Mouse (Mus musculus) brown adipose tissue, adult 24 weeks (tissue): Measurements from ENCODE around the gene Gm1123. TPM values are rescaled to one million over a fixed set of nuclear protein-coding genes. Genes with fewer than 3 reads are reported as not detected.

Experiments used
- polyA plus RNA-seq: library from polyadenylated mRNA; stranded (reverse); fragments of >200 nt; gene quantifications from 2 replicates; pipeline ENCODE4 v1.2.4, GENCODE M21; 2012; ENCODE audit not compliant: missing spikeins, insufficient read depth, insufficient read length

Gm1123 gene
- polyA plus RNA-seq, 1 experiment: not detected

Other genes with a start within 250 kb of the Gm1123 start
- gene Prr23a1, start 193.2 kb downstream of the Gm1123 start, polyA plus RNA-seq: not detected in 2 replicates
- gene Prr23a2, start 179.2 kb downstream of the Gm1123 start, polyA plus RNA-seq: not detected in 2 replicates
- gene Prr23a3, start 170.9 kb downstream of the Gm1123 start, polyA plus RNA-seq: not detected in 2 replicates
- not detected in 2 replicates for gene 7420426K07Rik, start 132.6 kb downstream of the Gm1123 start, polyA plus RNA-seq
- not detected in 2 replicates for gene Foxl2, start 80.4 kb downstream of the Gm1123 start, polyA plus RNA-seq
- 28.6 TPM in 2 replicates for gene Faim, start 49.3 kb downstream of the Gm1123 start, polyA plus RNA-seq
- 9.9 and 11.0 TPM in 2 replicates for gene Pik3cb, start 104.9 kb upstream of the Gm1123 start, polyA plus RNA-seq
- gene Faiml, start 201.5 kb upstream of the Gm1123 start, polyA plus RNA-seq: not detected in 2 replicates
- 8.8 and 12.9 TPM in 2 replicates for gene Cep70, start 207.7 kb upstream of the Gm1123 start, polyA plus RNA-seq